8 mouse cellular contexts compared by ENCODE assay signal in genomic region chr5:106573742-106574559, GRCm38 (mm10). TPM values are rescaled to one million over a fixed set of nuclear protein-coding genes. Genes with fewer than 3 reads are reported as not detected.
DNase-seq lines count a peak whose midpoint lies in the region; ATAC-seq and TF ChIP-seq lines count a peak whose summit lies in the region.
"Had no signal": no experiment of that assay in that cellular context is flagged by ENCODE, and none has a peak within 500 bp of the region (broad histone marks: within the 10 kb centered on the region; RNA-seq: fewer than 3 reads in every experiment).

No protein-coding gene starts in this region.

- TF ChIP-seq EP300 in lung, postnatal 0 days (IDR thresholded peaks at IDR 0.05), result no peak

- peak overlapping the region; percentile 99 for H3K4me2 ChIP-seq in embryonic facial prominence, embryonic 14.5 days (ENCODE audit: low read depth, low read length)
- peak overlapping the region; percentile 96 for H3K4me2 ChIP-seq in hindbrain, embryonic 14.5 days (replicated peaks)
- H3K4me2 ChIP-seq in lung, postnatal 0 days (replicated peaks; ENCODE audit: low read depth, low read length), result peak overlapping the region; percentile 99

- no peak for TF ChIP-seq POLR2A in testis, adult 2 months (IDR thresholded peaks at IDR 0.05; ENCODE audit: control insufficient read depth, low read depth, low read length)

- peak in 1 of 2 experiments; percentile 18 for DNase-seq in layer of hippocampus, adult 2 months (ENCODE audit: low spot score in 2 of 2)
- DNase-seq in layer of hippocampus, adult 9-11 months, result no peak
- peak; percentile 2 for DNase-seq in T-cell, adult 2 months (ENCODE audit: low spot score)
- no peak for DNase-seq in embryonic facial prominence, embryonic 14.5 days (ENCODE audit: low spot score)
- DNase-seq in hindbrain, embryonic 14.5 days (ENCODE audit: low spot score), result no peak
- DNase-seq in lung, postnatal 0 days (ENCODE audit: low spot score), result peak; percentile 19

- no peaks in the 10 kb centered on the region for H3K36me3 ChIP-seq in embryonic facial prominence, embryonic 14.5 days (ENCODE audit: control insufficient read depth, insufficient read depth, low read length)
- no peaks in the 10 kb centered on the region for H3K36me3 ChIP-seq in hindbrain, embryonic 14.5 days (replicated peaks; ENCODE audit: control insufficient read depth, insufficient read depth)
- no peaks in the 10 kb centered on the region for H3K36me3 ChIP-seq in lung, postnatal 0 days (ENCODE audit: insufficient read depth, low read length)
- no peaks in the 10 kb centered on the region for H3K36me3 ChIP-seq in testis, adult 2 months (ENCODE audit: control insufficient read depth, insufficient read depth, low read length)

- no peak for TF ChIP-seq CTCF in layer of hippocampus, adult 2 months (conservative IDR thresholded peaks at IDR 0.05)
- TF ChIP-seq CTCF in lung, postnatal 0 days (IDR thresholded peaks at IDR 0.05), result no peak
- TF ChIP-seq CTCF in testis, adult 2 months (IDR thresholded peaks at IDR 0.05; ENCODE audit: control insufficient read depth, insufficient read depth, insufficient replicate concordance, low read depth, low read length), result no peak

- no peaks in the 10 kb centered on the region for H3K9me3 ChIP-seq in embryonic facial prominence, embryonic 14.5 days (ENCODE audit: control insufficient read depth, low read length)
- no peaks in the 10 kb centered on the region for H3K9me3 ChIP-seq in hindbrain, embryonic 14.5 days (ENCODE audit: control insufficient read depth, low read length)
- H3K9me3 ChIP-seq in lung, postnatal 0 days (ENCODE audit: low read length), result no peaks in the 10 kb centered on the region

- H3K27me3 ChIP-seq in embryonic facial prominence, embryonic 14.5 days (replicated peaks; ENCODE audit: control insufficient read depth, insufficient read depth, low read length), result peaks cover 45% of the 10 kb centered on the region
- H3K27me3 ChIP-seq in hindbrain, embryonic 14.5 days (ENCODE audit: control insufficient read depth, insufficient read depth, low read length), result peaks cover 78% of the 10 kb centered on the region
- no peaks in the 10 kb centered on the region; the same call in 1 of the 2 replicates for H3K27me3 ChIP-seq in lung, postnatal 0 days (replicated peaks; ENCODE audit: insufficient read depth, low read length)
- H3K27me3 ChIP-seq in testis, adult 2 months (ENCODE audit: control insufficient read depth, insufficient read depth, low read length), result no peaks in the 10 kb centered on the region

- H3K4me3 ChIP-seq in layer of hippocampus, adult 2 months, result peak overlapping the region; percentile 69
- H3K4me3 ChIP-seq in embryonic facial prominence, embryonic 14.5 days (ENCODE audit: low read depth, low read length), result peak overlapping the region; percentile 63
- peak overlapping the region; percentile 53 for H3K4me3 ChIP-seq in hindbrain, embryonic 14.5 days (replicated peaks; ENCODE audit: low read length)
- peak overlapping the region; percentile 53 for H3K4me3 ChIP-seq in lung, postnatal 0 days (ENCODE audit: low read depth, low read length)
- H3K4me3 ChIP-seq in testis, adult 2 months (ENCODE audit: control insufficient read depth, low read depth, low read length), result peak overlapping the region; percentile 80

- ATAC-seq in embryonic facial prominence, embryonic 14.5 days (ENCODE audit: low read depth), result peak; percentile 76
- ATAC-seq in hindbrain, embryonic 14.5 days (ENCODE audit: low FRiP score), result peak; percentile 78
- peak; percentile 70 for ATAC-seq in lung, postnatal 0 days

- peak overlapping the region; percentile 72 for H3K9ac ChIP-seq in embryonic facial prominence, embryonic 14.5 days (ENCODE audit: low read depth, low read length)
- H3K9ac ChIP-seq in hindbrain, embryonic 14.5 days, result peak overlapping the region; percentile 66
- peak overlapping the region; percentile 29; the same call in 1 of the 2 replicates for H3K9ac ChIP-seq in lung, postnatal 0 days (replicated peaks; ENCODE audit: low read depth)

- 5% methylated on average over 28 of the region's 55 CpGs for WGBS in embryonic facial prominence, embryonic 14.5 days
- WGBS in hindbrain, embryonic 14.5 days, result 6% methylated on average over 48 of the region's 55 CpGs
- WGBS in lung, postnatal 0 days, result 4% methylated on average over 46 of the region's 55 CpGs

- H3K4me1 ChIP-seq in embryonic facial prominence, embryonic 14.5 days (ENCODE audit: control insufficient read depth, insufficient read depth, low read length), result peaks cover 7% of the 10 kb centered on the region
- peaks cover 16% of the 10 kb centered on the region for H3K4me1 ChIP-seq in hindbrain, embryonic 14.5 days (replicated peaks; ENCODE audit: control insufficient read depth, insufficient read depth, low read length)
- 0 out of 2 replicates have a peak, but pooled peaks cover 3% of the 10 kb centered on the region for H3K4me1 ChIP-seq in lung, postnatal 0 days (ENCODE audit: insufficient read depth, low read depth, low read length)
- H3K4me1 ChIP-seq in testis, adult 2 months (ENCODE audit: control insufficient read depth, insufficient read depth, low read length), result peaks cover 3% of the 10 kb centered on the region

- H3K27ac ChIP-seq in layer of hippocampus, adult 2 months, result peak overlapping the region; percentile 24; the same call in 1 of the 2 replicates
- H3K27ac ChIP-seq in embryonic facial prominence, embryonic 14.5 days (replicated peaks; ENCODE audit: low read depth, low read length), result no peak overlapping the region
- no peak overlapping the region for H3K27ac ChIP-seq in hindbrain, embryonic 14.5 days
- no peak overlapping the region for H3K27ac ChIP-seq in lung, postnatal 0 days (ENCODE audit: low read length)
- no peak overlapping the region for H3K27ac ChIP-seq in testis, adult 2 months (ENCODE audit: control insufficient read depth, insufficient read depth, low read depth, low read length)

RNA-seq across cellular contexts. Expression of gene Gm17304, which starts 34.9 kb away (rescaled TPM):
- not detected for total RNA-seq in layer of hippocampus, adult 2 months (2021)
- not detected in 2 replicates for polyA plus RNA-seq in embryonic facial prominence, embryonic 14.5 days (2014; fragmentation: Nextera tagmentation; extraction: Ambion mirVana)
- not detected in 2 replicates for polyA plus RNA-seq in hindbrain, embryonic 14.5 days (2014; fragmentation: Nextera tagmentation; extraction: Ambion mirVana)
- not detected in 2 replicates for polyA plus RNA-seq in lung, postnatal 0 days (2015; fragmentation: Nextera tagmentation; extraction: Ambion mirVana)
- not detected in 2 replicates for polyA plus RNA-seq in testis, adult 2 months (2012; rRNA removed)
- total RNA-seq: left cerebral cortex, postnatal 10 days had no signal

Comparison
In these comparisons a context has a peak if more than half of its experiments do, and no peak if none do; other contexts are left out.
1. DNase-seq: peak in T-cell, adult 2 months (single experiment) and lung, postnatal 0 days (single experiment); none in layer of hippocampus, adult 9-11 months (single experiment), embryonic facial prominence, embryonic 14.5 days (single experiment) and hindbrain, embryonic 14.5 days (single experiment).
2. Peak in every context shown above with its lines, with median percentiles within 50 percentile points of each other: H3K4me3 ChIP-seq, ATAC-seq, H3K4me2 ChIP-seq and H3K9ac ChIP-seq.